Mouse (Mus musculus) CD4-positive helper T cell, adult 2 months (primary cell): ENCODE measurements around the gene Nup85.
A peak's percentile ranks its signal among the peaks of the same experiment; 100 is the strongest.

Experiments used
- DNase-seq: peaks from one replicate; pipeline ENCODE4 v3.0.0-alpha.2; 2012; ENCODE audit warnings: low read depth, missing footprints, low spot score

Nup85 gene

GRCm38 (mm10) chr11:115632247-115632646, 68.0 kb downstream of the Nup85 start:
- peak; percentile 76 for DNase-seq

- DNase-seq: peak; percentile 40
Observed at GRCm38 (mm10) chr11:115632862-115633261, 68.6 kb downstream of the Nup85 start.
